Mouse (Mus musculus) cerebellum, adult 2 months (tissue): ENCODE measurements around the gene Egfl6.
"Not testable (repeated sequence)": the region's sequence is repeated elsewhere in the genome, so short reads cannot be mapped to it uniquely, and the experiment has no call there.

Experiments
- CTCF ChIP-seq: fragments of 200-500 bp; IDR thresholded peaks from 2 replicates; pipeline ENCODE4 v1.5.1; 2011; ENCODE audit warnings: low read depth, mild to moderate bottlenecking, control low read depth, low read length, moderate library complexity, borderline replicate concordance; ENCODE audit not compliant: insufficient read depth
- POLR2A ChIP-seq: fragments of 200-500 bp; IDR thresholded peaks from 2 replicates; pipeline ENCODE4 v1.6.1; 2011; ENCODE audit warnings: low read length, control low read depth, borderline replicate concordance; ENCODE audit not compliant: insufficient read depth

- not testable (repeated sequence) for TF ChIP-seq POLR2A, CTCF
Measured at GRCm38 (mm10) chrX:166514035-166514434, 71.5 kb downstream of the Egfl6 start.
